Mouse (Mus musculus) liver, adult 2 months (tissue): ENCODE results near the gene Lgals2.

Experiments used
- CTCF ChIP-seq: fragments of 200-500 bp; IDR thresholded peaks from 2 replicates; pipeline ENCODE4 v1.5.1; 2011; ENCODE audit warnings: low read depth, low read length, control low read depth
- POLR2A ChIP-seq: fragments of 200-500 bp; IDR thresholded peaks from 2 replicates; pipeline ENCODE4 v1.6.1; 2011; ENCODE audit warnings: low read length, control low read depth; ENCODE audit not compliant: insufficient read depth; ENCODE audit errors: extremely low read depth

DNA sequence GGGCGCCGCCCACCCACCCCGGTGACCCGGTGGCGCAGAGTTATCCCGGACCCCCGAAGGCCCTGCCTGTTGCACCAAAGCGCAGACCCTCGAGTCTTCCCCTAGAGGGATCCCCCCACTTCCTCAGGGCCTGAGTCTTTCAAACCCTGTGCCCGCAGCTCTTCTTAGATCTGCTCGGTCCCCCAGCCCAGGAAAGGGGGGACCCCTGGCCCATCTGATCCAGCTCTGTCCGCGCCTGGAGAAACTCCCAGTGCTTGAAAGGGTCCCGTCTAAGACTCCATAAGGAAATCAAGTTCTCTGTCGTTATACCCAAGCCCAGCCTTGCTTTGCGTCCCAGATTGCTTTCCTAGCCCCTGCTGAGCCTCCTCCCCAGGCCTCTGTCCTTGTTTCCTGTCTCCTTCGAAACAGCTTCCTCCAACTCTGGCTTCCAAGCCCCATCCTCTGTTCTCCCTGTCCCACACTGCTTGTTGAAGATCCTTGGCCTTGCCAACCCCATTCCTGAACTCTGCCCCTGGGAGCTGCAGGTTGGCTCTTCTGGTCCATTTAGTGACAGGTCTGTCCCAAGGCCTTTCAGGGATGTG is 22.6 kb upstream of the Lgals2 start:
- TF ChIP-seq CTCF (no peak), POLR2A (no peak)
